In the genomic region with DNA sequence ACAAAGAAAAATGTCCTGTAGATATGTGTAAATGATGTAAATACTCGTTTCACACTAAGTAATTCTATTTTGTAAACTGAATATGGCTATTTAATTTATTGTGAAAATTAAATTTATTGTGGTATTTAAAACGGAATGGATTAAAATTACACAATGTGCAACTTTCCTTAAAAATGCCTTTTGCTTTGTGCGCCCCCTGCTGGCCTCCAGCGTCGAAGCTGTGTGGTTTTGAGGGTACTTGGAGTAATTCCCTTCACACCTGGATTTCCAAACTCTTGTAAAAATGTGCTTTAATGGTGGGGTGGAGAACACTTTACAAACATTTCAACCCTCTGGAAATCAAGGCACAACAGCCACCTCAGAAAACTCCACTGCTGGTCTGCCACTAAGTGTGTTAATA, we compare ENCODE assay signal across 9 mouse cellular contexts.
DNase-seq lines count a peak whose midpoint lies in the region; ATAC-seq and TF ChIP-seq lines count a peak whose summit lies in the region.
"Had no signal": no experiment of that assay in that cellular context is flagged by ENCODE, and none has a peak within 500 bp of the region (broad histone marks: within the 10 kb centered on the region; RNA-seq: fewer than 3 reads in every experiment).

No protein-coding gene starts in this region.

- H3K4me3 ChIP-seq in kidney, embryonic 14.5 days (ENCODE audit: low read length) = no peak overlapping the region
- no peak overlapping the region for H3K4me3 ChIP-seq in E14TG2a.4 (replicated peaks; ENCODE audit: low read length)
- H3K4me3 ChIP-seq in liver, embryonic 14.5 days (ENCODE audit: insufficient read depth in 1 of 2, low read depth in 2 of 2, low read length in 2 of 2) = no peak overlapping the region
- H3K4me3 ChIP-seq: erythroblast, embryonic 14.5 days; limb, embryonic 12.5 days had no signal

- H3K9me3 ChIP-seq in kidney, embryonic 14.5 days (ENCODE audit: control insufficient read depth, low read length) = no peaks in the 10 kb centered on the region
- H3K9me3 ChIP-seq in E14TG2a.4 (ENCODE audit: low read length) = no peaks in the 10 kb centered on the region
- no peaks in the 10 kb centered on the region for H3K9me3 ChIP-seq in liver, embryonic 14.5 days (ENCODE audit: control insufficient read depth, low read length)
- H3K9me3 ChIP-seq: limb, embryonic 12.5 days had no signal

- WGBS in kidney, embryonic 14.5 days = 15% methylated on average over 5 of the region's 5 CpGs
- 6% methylated on average over 5 of the region's 5 CpGs for WGBS in liver, embryonic 14.5 days (ENCODE audit: insufficient replicate concordance)

- peak; percentile 28 for DNase-seq in kidney, adult 18-20 months
- DNase-seq in Muller cell, postnatal 12 days (ENCODE audit: inconsistent ontology term) = peak; percentile 3
- peak; percentile 12 for DNase-seq in embryo, embryonic 9.5 days (ENCODE audit: extremely low spot score)
- DNase-seq in liver, embryonic 14.5 days (ENCODE audit: low read depth in 3 of 3, low spot score in 3 of 3) = no peak
- no peak for DNase-seq in yolk sac, embryonic 10.5 days (ENCODE audit: low spot score)

- H3K4me2 ChIP-seq in kidney, embryonic 14.5 days (replicated peaks; ENCODE audit: low read depth, low read length) = no peak overlapping the region
- no peak overlapping the region for H3K4me2 ChIP-seq in liver, embryonic 14.5 days (ENCODE audit: low read depth)
- H3K4me2 ChIP-seq: limb, embryonic 12.5 days had no signal

- no peak overlapping the region for H3K27ac ChIP-seq in kidney, embryonic 14.5 days (ENCODE audit: low read depth, low read length)
- H3K27ac ChIP-seq in liver, embryonic 14.5 days = no peak overlapping the region

- H3K27me3 ChIP-seq in kidney, embryonic 14.5 days (ENCODE audit: control insufficient read depth, insufficient read depth, low read length) = no peaks in the 10 kb centered on the region
- no peaks in the 10 kb centered on the region for H3K27me3 ChIP-seq in E14TG2a.4 (ENCODE audit: insufficient read depth, low read length)
- H3K27me3 ChIP-seq in liver, embryonic 14.5 days (ENCODE audit: control insufficient read depth, insufficient read depth, low read length) = no peaks in the 10 kb centered on the region
- H3K27me3 ChIP-seq: limb, embryonic 12.5 days had no signal

- peak; percentile 89 for TF ChIP-seq CTCF in E14TG2a.4 (conservative IDR thresholded peaks at IDR 0.05; ENCODE audit: low read length)
- TF ChIP-seq CTCF in liver, embryonic 14.5 days (IDR thresholded peaks at IDR 0.05; ENCODE audit: low read depth) = peak; percentile 50

- H3K4me1 ChIP-seq in kidney, embryonic 14.5 days (ENCODE audit: control insufficient read depth, insufficient read depth, low read length) = no peaks in the 10 kb centered on the region
- no peaks in the 10 kb centered on the region for H3K4me1 ChIP-seq in E14TG2a.4 (replicated peaks; ENCODE audit: low read depth, low read length)
- H3K4me1 ChIP-seq in liver, embryonic 14.5 days (replicated peaks; ENCODE audit: control insufficient read depth in 2 of 2, insufficient read depth in 2 of 2, low read length in 1 of 2) = no peaks in the 10 kb centered on the region
- H3K4me1 ChIP-seq: limb, embryonic 12.5 days had no signal

- H3K36me3 ChIP-seq in kidney, embryonic 14.5 days (ENCODE audit: control insufficient read depth, insufficient read depth, low read length) = no peaks in the 10 kb centered on the region
- no peaks in the 10 kb centered on the region for H3K36me3 ChIP-seq in E14TG2a.4 (ENCODE audit: insufficient read depth, low read length)
- H3K36me3 ChIP-seq in liver, embryonic 14.5 days (replicated peaks; ENCODE audit: control insufficient read depth, insufficient read depth, low read depth) = no peaks in the 10 kb centered on the region
- H3K36me3 ChIP-seq: limb, embryonic 12.5 days had no signal

- no peak overlapping the region for H3K9ac ChIP-seq in kidney, embryonic 14.5 days (ENCODE audit: low read depth, low read length)
- H3K9ac ChIP-seq in liver, embryonic 14.5 days (replicated peaks) = no peak overlapping the region
- H3K9ac ChIP-seq: limb, embryonic 12.5 days had no signal

- no peak for ATAC-seq in kidney, embryonic 14.5 days (ENCODE audit: low FRiP score, low TSS enrichment)
- no peak for ATAC-seq in liver, embryonic 14.5 days (ENCODE audit: insufficient read depth)

- no peak for TF ChIP-seq EP300 in liver, embryonic 14.5 days (IDR thresholded peaks at IDR 0.05; ENCODE audit: low read depth)

Comparison
In these comparisons a context has a peak if more than half of its experiments do, and no peak if none do; other contexts are left out.
1. DNase-seq: peak in kidney, adult 18-20 months (single experiment), Muller cell, postnatal 12 days (single experiment) and embryo, embryonic 9.5 days (single experiment); none in liver, embryonic 14.5 days (0 of 3) and yolk sac, embryonic 10.5 days (single experiment).